Mouse (Mus musculus): ENCODE measurements around the gene Arhgef9. TPM values are rescaled to one million over a fixed set of nuclear protein-coding genes. Genes with fewer than 3 reads are reported as not detected.

Gene Arhgef9
- total and polyA plus RNA-seq, 3 experiments = 6.8 to 15.9 (median 14.5) TPM

GRCm38 (mm10) chrX:95132996-95133395, 63.7 kb downstream of the Arhgef9 start:
- Histone ChIP-seq H3K27me3 (ENCODE audit: control insufficient read depth, insufficient read depth, low read length) (no peaks in the 10 kb centered on the region), H3K27ac (no peak overlapping the region), H3K4me1 (ENCODE audit: control insufficient read depth, insufficient read depth, low read length) (no peaks in the 10 kb centered on the region), H3K79me2 (replicated peaks; ENCODE audit: control insufficient read depth, insufficient read depth, low read length) (no peaks in the 10 kb centered on the region), H3K4me3 (no peak overlapping the region), H3K36me3 (ENCODE audit: control insufficient read depth, insufficient read depth, low read length) (no peaks in the 10 kb centered on the region), H3K9ac (ENCODE audit: low read depth, low read length) (no peak overlapping the region)
- DNase-seq = no peak
- intact Hi-C loops (cut with DNase I) = no loop called here
- TF ChIP-seq POLR2A (IDR thresholded peaks at IDR 0.05; ENCODE audit: insufficient read depth, low read depth, low read length) (no peak), CTCF (IDR thresholded peaks at IDR 0.05) (no peak), EP300 (IDR thresholded peaks at IDR 0.05; ENCODE audit: insufficient read depth, low read depth, low read length) (no peak)
- whole genome bisulfite sequencing = 97% methylated on average over 1 of the region's 1 CpGs

GRCm38 (mm10) chrX:95131783-95132182, 64.9 kb downstream of the Arhgef9 start:
- Histone ChIP-seq H3K79me2 (replicated peaks; ENCODE audit: control insufficient read depth, insufficient read depth, low read length) (no peaks in the 10 kb centered on the region), H3K4me3 (no peak overlapping the region)
- intact Hi-C loops (cut with DNase I) = no loop called here

GRCm38 (mm10) chrX:95123462-95123861, 73.2 kb downstream of the Arhgef9 start:
- TF ChIP-seq EP300 (IDR thresholded peaks at IDR 0.05; ENCODE audit: insufficient read depth, low read depth, low read length) (no peak), POLR2A (IDR thresholded peaks at IDR 0.05; ENCODE audit: insufficient read depth, low read depth, low read length) (no peak), CTCF (IDR thresholded peaks at IDR 0.05) (no peak)
- no peaks in the 10 kb centered on the region for H3K36me3 ChIP-seq (ENCODE audit: control insufficient read depth, insufficient read depth, low read length)
- no peaks in the 10 kb centered on the region for H3K27me3 ChIP-seq (ENCODE audit: control insufficient read depth, insufficient read depth, low read length)
- H3K79me2 ChIP-seq (replicated peaks; ENCODE audit: control insufficient read depth, insufficient read depth, low read length) = no peaks in the 10 kb centered on the region
- 77% methylated on average over 6 of the region's 6 CpGs for WGBS
- intact Hi-C loops (cut with DNase I) = no loop called here
- H3K4me3 ChIP-seq = no peak overlapping the region
- H3K27ac ChIP-seq = no peak overlapping the region
- DNase-seq = no peak
- no peak overlapping the region for H3K9ac ChIP-seq (ENCODE audit: low read depth, low read length)
- H3K4me1 ChIP-seq (ENCODE audit: control insufficient read depth, insufficient read depth, low read length) = no peaks in the 10 kb centered on the region

More at GRCm38 (mm10) chrX:95131783-95132182, 64.9 kb downstream of the Arhgef9 start:
- Histone ChIP-seq H3K27ac (no peak overlapping the region), H3K27me3 (ENCODE audit: control insufficient read depth, insufficient read depth, low read length) (no peaks in the 10 kb centered on the region), H3K9ac (ENCODE audit: low read depth, low read length) (no peak overlapping the region), H3K4me1 (ENCODE audit: control insufficient read depth, insufficient read depth, low read length) (no peaks in the 10 kb centered on the region), H3K36me3 (ENCODE audit: control insufficient read depth, insufficient read depth, low read length) (no peaks in the 10 kb centered on the region)
- DNase-seq = no peak
- 89% methylated on average over 1 of the region's 1 CpGs for WGBS
- TF ChIP-seq EP300 (IDR thresholded peaks at IDR 0.05; ENCODE audit: insufficient read depth, low read depth, low read length) (no peak), POLR2A (IDR thresholded peaks at IDR 0.05; ENCODE audit: insufficient read depth, low read depth, low read length) (no peak), CTCF (IDR thresholded peaks at IDR 0.05) (no peak)

GRCm38 (mm10) chrX:95104361-95104760, 92.3 kb downstream of the Arhgef9 start:
- Histone ChIP-seq H3K79me2 (replicated peaks; ENCODE audit: control insufficient read depth, insufficient read depth, low read length) (no peaks in the 10 kb centered on the region), H3K4me1 (ENCODE audit: control insufficient read depth, insufficient read depth, low read length) (no peaks in the 10 kb centered on the region), H3K4me3 (no peak overlapping the region), H3K27ac (no peak overlapping the region), H3K27me3 (ENCODE audit: control insufficient read depth, insufficient read depth, low read length) (no peaks in the 10 kb centered on the region), H3K36me3 (ENCODE audit: control insufficient read depth, insufficient read depth, low read length) (no peaks in the 10 kb centered on the region), H3K9ac (ENCODE audit: low read depth, low read length) (no peak overlapping the region)
- DNase-seq = no peak
- intact Hi-C loops (cut with DNase I) = no loop called here
- no peak for TF ChIP-seq CTCF (IDR thresholded peaks at IDR 0.05)
- WGBS = 65% methylated on average over 3 of the region's 3 CpGs

- no peak overlapping the region for H3K27ac ChIP-seq
- DNase-seq = no peak
- H3K4me3 ChIP-seq = no peak overlapping the region
- no peaks in the 10 kb centered on the region for H3K36me3 ChIP-seq (ENCODE audit: control insufficient read depth, insufficient read depth, low read length)
- intact Hi-C loops (cut with DNase I) = no loop called here
- TF ChIP-seq CTCF (IDR thresholded peaks at IDR 0.05) (no peak), EP300 (IDR thresholded peaks at IDR 0.05; ENCODE audit: insufficient read depth, low read depth, low read length) (no peak), POLR2A (IDR thresholded peaks at IDR 0.05; ENCODE audit: insufficient read depth, low read depth, low read length) (no peak)
- 49% methylated on average over 4 of the region's 4 CpGs for WGBS
- no peaks in the 10 kb centered on the region for H3K4me1 ChIP-seq (ENCODE audit: control insufficient read depth, insufficient read depth, low read length)
- H3K9ac ChIP-seq (ENCODE audit: low read depth, low read length) = no peak overlapping the region
- H3K79me2 ChIP-seq (replicated peaks; ENCODE audit: control insufficient read depth, insufficient read depth, low read length) = no peaks in the 10 kb centered on the region
- no peaks in the 10 kb centered on the region for H3K27me3 ChIP-seq (ENCODE audit: control insufficient read depth, insufficient read depth, low read length)
Observed at GRCm38 (mm10) chrX:95087674-95088073, 109.0 kb downstream of the Arhgef9 start.

GRCm38 (mm10) chrX:95077013-95077699, 119.5 kb downstream of the Arhgef9 start:
- H3K4me3 ChIP-seq = no peak overlapping the region
- no peak overlapping the region for H3K27ac ChIP-seq
- no peak for DNase-seq
- intact Hi-C loops (cut with DNase I) = no loop called here
- no peaks in the 10 kb centered on the region for H3K36me3 ChIP-seq (ENCODE audit: control insufficient read depth, insufficient read depth, low read length)
- TF ChIP-seq EP300 (IDR thresholded peaks at IDR 0.05; ENCODE audit: insufficient read depth, low read depth, low read length) (no peak), POLR2A (IDR thresholded peaks at IDR 0.05; ENCODE audit: insufficient read depth, low read depth, low read length) (no peak)
- no peaks in the 10 kb centered on the region for H3K27me3 ChIP-seq (ENCODE audit: control insufficient read depth, insufficient read depth, low read length)
- no peak overlapping the region for H3K9ac ChIP-seq (ENCODE audit: low read depth, low read length)
- 62% methylated on average over 9 of the region's 9 CpGs for WGBS
- H3K79me2 ChIP-seq (replicated peaks; ENCODE audit: control insufficient read depth, insufficient read depth, low read length) = no peaks in the 10 kb centered on the region
- peaks cover 1% of the 10 kb centered on the region; the same call in 1 of the 2 replicates for H3K4me1 ChIP-seq (ENCODE audit: control insufficient read depth, insufficient read depth, low read length)
